Mouse (Mus musculus) midbrain, embryonic 11.5 days (tissue): ENCODE data around the gene Gm17349. TPM values are rescaled to one million over a fixed set of nuclear protein-coding genes. Genes with fewer than 3 reads are reported as not detected.
A peak's percentile ranks its signal among the peaks of the same experiment; 100 is the strongest.

Experiments
- ATAC-seq: fragments of 200-750 bp; cut with Nextera tagmentation; 2 replicates; pipeline ENCODE4 v1.8.0; 2017; ENCODE audit warnings: moderate TSS enrichment, moderate library complexity; ENCODE audit not compliant: low FRiP score
- DNase-seq: peaks from one replicate; pipeline ENCODE4 v3.0.0; 2015; ENCODE audit warnings: low spot score; ENCODE audit errors: missing footprints
- H3K27ac ChIP-seq: fragments of 300-500 bp; sonication (generic); 2 replicates; pipeline ENCODE4 v1.5.1; 2014; ENCODE audit warnings: low read depth, low read length
- H3K27me3 ChIP-seq: fragments of 300-500 bp; sonication (generic); 2 replicates; pipeline ENCODE4 v1.6.1; 2014; ENCODE audit warnings: mild to moderate bottlenecking, low read length, moderate library complexity, mixed read lengths; ENCODE audit not compliant: control insufficient read depth, insufficient read depth
- H3K36me3 ChIP-seq: fragments of 300-500 bp; sonication (generic); 2 replicates; pipeline ENCODE4 v1.6.1; 2014; ENCODE audit warnings: mild to moderate bottlenecking, low read length, moderate library complexity, mixed read lengths; ENCODE audit not compliant: control insufficient read depth, insufficient read depth
- H3K4me1 ChIP-seq: fragments of 300-500 bp; sonication (generic); 2 replicates; pipeline ENCODE4 v1.6.1; 2014; ENCODE audit warnings: low read length; ENCODE audit not compliant: control insufficient read depth, insufficient read depth
- H3K4me2 ChIP-seq: fragments of 300-500 bp; sonication (generic); 2 replicates; pipeline ENCODE4 v1.6.1; 2014; ENCODE audit warnings: mild to moderate bottlenecking, moderate library complexity
- H3K4me3 ChIP-seq: fragments of 300-500 bp; sonication (generic); 2 replicates; pipeline ENCODE4 v1.5.1; 2014; ENCODE audit warnings: low read depth, low read length
- H3K9ac ChIP-seq: fragments of 300-500 bp; sonication (generic); 2 replicates; pipeline ENCODE4 v1.6.1; 2014; ENCODE audit warnings: low read length
- H3K9me3 ChIP-seq: fragments of 300-500 bp; sonication (generic); 2 replicates; pipeline ENCODE4 v1.6.1; 2016; ENCODE audit warnings: low read length; ENCODE audit not compliant: control insufficient read depth
- WGBS: fragments of 180-500 bp; shearing (Covaris S2); extraction: QIAGEN DNeasy Blood & Tissue Kit; methylation state at CpG from one replicate; pipeline ENCODE4 v1.1.7; 2014; 5-methylcytosine and 5-hydroxymethylcytosine counted together
- polyA plus RNA-seq: library from polyadenylated mRNA; unstranded; fragments of >200 nt; fragmentation: Nextera tagmentation; extraction: Ambion mirVana; gene quantifications from 2 replicates; pipeline ENCODE4 v1.2.1, GENCODE M21; 2014

The Gm17349 gene
- polyA plus RNA-seq, 1 experiment from 2014 or later: not detected

GRCm38 (mm10) chr15:99721921-99722743 lies 16.8 kb upstream of the Gm17349 start:
- Histone ChIP-seq H3K4me3 (no peak overlapping the region), H3K36me3 (peaks cover 4% of the 10 kb centered on the region; the same call in 1 of the 2 replicates), H3K4me2 (no peak overlapping the region), H3K4me1 (peaks cover 24% of the 10 kb centered on the region), H3K27ac (no peak overlapping the region), H3K9ac (no peak overlapping the region), H3K9me3 (no peaks in the 10 kb centered on the region), H3K27me3 (no peaks in the 10 kb centered on the region)
- 81% methylated on average over 25 of the region's 25 CpGs for WGBS
- ATAC-seq (no peak), DNase-seq (no peak)

GRCm38 (mm10) chr15:99719865-99720264 lies 14.6 kb upstream of the Gm17349 start:
- Histone ChIP-seq H3K4me3 (no peak overlapping the region), H3K36me3 (peaks cover 6% of the 10 kb centered on the region; the same call in 1 of the 2 replicates)
- no peak for ATAC-seq

DNA sequence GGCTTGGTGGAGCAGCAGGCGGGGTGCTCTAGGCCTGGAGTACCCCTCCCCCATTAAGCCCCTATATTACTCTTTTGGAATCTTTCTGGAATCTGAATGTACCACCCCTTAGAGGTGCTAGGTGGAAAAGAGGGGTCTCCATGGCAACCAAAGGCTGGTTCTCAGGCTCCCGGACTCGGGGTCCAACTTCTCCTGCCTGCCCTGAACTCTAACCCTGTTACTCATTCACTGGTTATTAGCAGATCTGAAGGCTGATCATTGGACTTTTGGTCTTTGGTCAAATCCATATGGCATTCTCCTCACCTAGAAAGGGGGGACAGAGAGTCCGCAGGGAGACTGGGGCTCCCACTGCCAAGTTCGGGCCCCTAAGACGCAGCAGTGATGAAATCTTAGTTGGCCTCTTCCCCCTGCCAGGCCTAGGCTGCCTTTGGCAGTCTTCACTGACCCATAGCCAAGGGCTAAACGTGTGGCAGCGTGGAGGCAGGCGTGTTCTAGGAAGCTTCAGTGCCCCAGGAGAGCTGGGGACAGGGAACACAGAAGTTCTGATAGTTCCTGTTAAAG lies 13.3 kb upstream of the Gm17349 start:
- Histone ChIP-seq H3K4me2 (no peak overlapping the region), H3K27ac (no peak overlapping the region), H3K27me3 (no peaks in the 10 kb centered on the region), H3K36me3 (peaks cover 6% of the 10 kb centered on the region; the same call in 1 of the 2 replicates), H3K4me1 (peaks cover 5% of the 10 kb centered on the region), H3K4me3 (no peak overlapping the region), H3K9me3 (no peaks in the 10 kb centered on the region), H3K9ac (no peak overlapping the region)
- ATAC-seq (no peak), DNase-seq (peak; percentile 66)
- WGBS: 80% methylated on average over 9 of the region's 9 CpGs

More at GRCm38 (mm10) chr15:99719865-99720264, 14.6 kb upstream of the Gm17349 start:
- Histone ChIP-seq H3K9ac (no peak overlapping the region), H3K4me2 (no peak overlapping the region), H3K27me3 (no peaks in the 10 kb centered on the region), H3K9me3 (no peaks in the 10 kb centered on the region), H3K27ac (no peak overlapping the region), H3K4me1 (peaks cover 14% of the 10 kb centered on the region)
- WGBS: 78% methylated on average over 8 of the region's 8 CpGs
- peak; percentile 31 for DNase-seq

GRCm38 (mm10) chr15:99717386-99718334 lies 12.4 kb upstream of the Gm17349 start, which contains the start of gene Gpd1:
Gene Gpd1, plus strand, starts transcription at chr15:99717515.
- DNase-seq (peak; percentile 81), ATAC-seq (no peak)
- H3K27ac ChIP-seq: no peak within 1 kb of the TSS
- H3K9ac ChIP-seq: no peak within 1 kb of the TSS
- no peaks in the 10 kb centered on the region for H3K27me3 ChIP-seq
- H3K9me3 ChIP-seq: no peaks in the 10 kb centered on the region
- no peak within 1 kb of the TSS for H3K4me2 ChIP-seq
- no peak within 1 kb of the TSS for H3K4me3 ChIP-seq
- no peaks in the 10 kb centered on the region for H3K4me1 ChIP-seq
- H3K36me3 ChIP-seq: peaks cover 10% of the 10 kb centered on the region
- WGBS: 70% methylated on average over 26 of the region's 26 CpGs

GRCm38 (mm10) chr15:99716814-99717213 lies 11.5 kb upstream of the Gm17349 start:
- Histone ChIP-seq H3K4me3 (no peak overlapping the region), H3K9me3 (no peaks in the 10 kb centered on the region), H3K27me3 (no peaks in the 10 kb centered on the region), H3K9ac (no peak overlapping the region), H3K4me2 (no peak overlapping the region), H3K27ac (no peak overlapping the region), H3K4me1 (no peaks in the 10 kb centered on the region), H3K36me3 (peaks cover 17% of the 10 kb centered on the region)
- ATAC-seq (no peak), DNase-seq (peak; percentile 79)
- WGBS: 89% methylated on average over 12 of the region's 12 CpGs

DNA sequence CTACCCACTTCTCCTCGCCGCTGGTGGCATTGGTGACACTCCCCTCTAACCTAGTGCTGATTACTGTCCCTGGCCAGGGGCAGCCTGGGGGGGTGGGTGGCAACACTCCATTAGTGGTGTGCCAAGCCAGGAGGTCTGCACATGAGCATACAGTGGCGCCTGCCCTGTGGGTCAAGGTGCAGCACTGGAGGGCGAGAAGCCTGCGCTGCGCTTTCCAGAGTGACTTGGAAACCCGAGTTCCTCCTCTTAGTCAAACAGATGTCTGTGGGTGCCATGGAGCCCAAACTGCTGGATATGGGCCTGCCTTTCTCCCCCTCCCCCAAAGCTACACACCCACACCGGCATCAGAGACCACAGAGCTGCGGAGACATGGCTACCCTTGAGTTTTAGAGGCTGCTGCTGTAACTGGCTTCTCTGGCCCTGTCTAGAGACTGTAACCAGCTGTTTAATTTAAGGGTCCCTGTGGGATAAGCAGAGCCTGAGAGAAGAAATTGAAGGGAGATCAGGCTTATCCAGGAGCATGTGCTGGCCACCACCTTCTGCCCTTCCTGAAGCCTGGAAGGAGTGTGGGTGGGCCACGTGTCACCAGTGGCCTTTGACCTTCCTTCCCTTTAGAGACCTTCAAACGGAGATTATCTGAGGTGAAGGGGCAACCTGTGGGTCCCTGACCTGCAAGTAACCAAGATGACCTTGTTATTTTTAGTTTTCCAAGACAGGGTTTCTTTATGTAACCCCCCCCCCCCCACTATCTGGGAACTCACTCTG lies 10.9 kb upstream of the Gm17349 start:
- no peak overlapping the region for H3K27ac ChIP-seq
- no peak overlapping the region for H3K4me3 ChIP-seq
- no peaks in the 10 kb centered on the region for H3K27me3 ChIP-seq
- H3K4me1 ChIP-seq: no peaks in the 10 kb centered on the region
- H3K4me2 ChIP-seq: no peak overlapping the region
- WGBS: 76% methylated on average over 11 of the region's 11 CpGs
- DNase-seq (peak; percentile 84), ATAC-seq (no peak)
- H3K9me3 ChIP-seq: no peaks in the 10 kb centered on the region
- H3K9ac ChIP-seq: no peak overlapping the region
- H3K36me3 ChIP-seq: peaks cover 23% of the 10 kb centered on the region

GRCm38 (mm10) chr15:99715361-99715865 lies 10.1 kb upstream of the Gm17349 start:
- Histone ChIP-seq H3K4me1 (no peaks in the 10 kb centered on the region), H3K9ac (no peak overlapping the region), H3K27ac (no peak overlapping the region), H3K4me2 (no peak overlapping the region), H3K4me3 (no peak overlapping the region), H3K27me3 (no peaks in the 10 kb centered on the region), H3K36me3 (peaks cover 24% of the 10 kb centered on the region), H3K9me3 (no peaks in the 10 kb centered on the region)
- ATAC-seq (no peak), DNase-seq (no peak)
- 88% methylated on average over 13 of the region's 13 CpGs for WGBS

DNA sequence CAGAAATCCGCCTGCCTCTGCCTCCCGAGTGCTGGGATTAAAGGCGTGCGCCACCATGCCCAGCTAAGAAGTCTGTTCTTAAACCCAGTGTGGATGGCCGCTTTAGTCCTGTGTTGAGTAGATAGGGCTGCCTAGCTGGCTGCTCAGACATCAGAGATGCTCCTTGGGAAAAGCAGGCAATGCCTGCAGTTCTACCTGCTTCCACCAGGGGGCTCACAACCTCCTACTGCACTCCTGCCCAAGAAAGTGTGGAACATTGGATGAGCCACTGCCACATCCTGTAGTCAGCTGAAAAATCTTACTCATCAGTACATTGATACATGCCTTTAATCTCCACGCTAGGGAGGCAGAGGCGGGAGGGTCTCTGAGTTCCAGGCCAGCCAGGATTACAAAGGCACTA lies 9.6 kb upstream of the Gm17349 start:
- no peak overlapping the region for H3K9ac ChIP-seq
- WGBS: 56% methylated on average over 7 of the region's 7 CpGs
- no peak overlapping the region for H3K27ac ChIP-seq
- no peak overlapping the region for H3K4me3 ChIP-seq
- H3K9me3 ChIP-seq: no peaks in the 10 kb centered on the region
- no peak overlapping the region for H3K4me2 ChIP-seq
- peak; percentile 97 for DNase-seq
- peak; percentile 28; the same call in 1 of the 2 replicates for ATAC-seq
- peaks cover 28% of the 10 kb centered on the region for H3K36me3 ChIP-seq
- H3K27me3 ChIP-seq: no peaks in the 10 kb centered on the region
- H3K4me1 ChIP-seq: no peaks in the 10 kb centered on the region
